Mouse (Mus musculus) cerebellum, adult (tissue): Measurements from ENCODE around the gene Gm3278.
"Not testable (repeated sequence)": the region's sequence is repeated elsewhere in the genome, so short reads cannot be mapped to it uniquely, and the experiment has no call there.

Source experiments
- ATAC-seq: cut with Nextera tagmentation; 2 replicates; pipeline ENCODE4 v1.9.2; 2017; ENCODE audit warnings: mild to moderate bottlenecking, moderate library complexity, mixed read lengths; ENCODE audit not compliant: insufficient number of reproducible peaks, low FRiP score, low TSS enrichment

Gene Gm3278

GRCm38 (mm10) chr14:4892116-4892515 is at the start of gene Gm3278:
Gene Gm3278 (plus strand): TSS chr14:4892416.
- not testable (repeated sequence) for ATAC-seq

GRCm38 (mm10) chr14:4855299-4855980 is 36.8 kb upstream of the Gm3278 start, which contains the start of gene Gm3264:
Gene Gm3264 (plus strand): TSS chr14:4855576.
- not testable (repeated sequence) for ATAC-seq
